Mouse (Mus musculus) adrenal gland, postnatal 10 days (tissue): Measurements from ENCODE around the gene Atp7a. TPM values are rescaled to one million over a fixed set of nuclear protein-coding genes. Genes with fewer than 3 reads are reported as not detected.

Source experiments
- DNase-seq: peaks from one replicate; pipeline ENCODE4 v3.0.0; 2021; ENCODE audit warnings: mixed read lengths
- total RNA-seq, 2 experiments: library from RNA; stranded (reverse); gene quantifications; 2 replicates each; pipeline ENCODE4 v1.2.3; 2021

Atp7a gene
- total RNA-seq, 2 experiments from 2014 or later = 22.9 to 26.2 TPM

- DNase-seq = peak; percentile 78
These were observed 144.2 kb downstream of the Atp7a start for GRCm38 (mm10) chrX:106171106-106171852.

- DNase-seq = no peak
These were observed 144.7 kb downstream of the Atp7a start for GRCm38 (mm10) chrX:106171853-106172154.

Other genes starting within 250 kb of the Atp7a start
- 100 to 1,000 TPM in 1 of 2 experiments, 10 to 100 TPM in 1; 80.8 to 129 TPM for gene Atrx, start 97.9 kb upstream of the Atp7a start, total RNA-seq
- gene Magt1, start 15.4 kb upstream of the Atp7a start, total RNA-seq = 10 to 100 TPM; 55.0 to 59.2 TPM
- 100 to 1,000 TPM; 959 to 981 TPM for gene Cox7b, start 11.6 kb upstream of the Atp7a start, total RNA-seq
- gene Tlr13, start 115.9 kb downstream of the Atp7a start, total RNA-seq = 1 to 10 TPM; 1.2 to 1.5 TPM
- gene Pgk1, start 159.8 kb downstream of the Atp7a start, total RNA-seq = 100 to 1,000 TPM; 405 to 424 TPM
- gene Taf9b, start 193.9 kb downstream of the Atp7a start, total RNA-seq = 10 to 100 TPM; 12.2 to 15.5 TPM
- under 1 TPM in 1 of 2 experiments, not detected in 1; 0.15 TPM for gene Fnd3c2, start 228.1 kb downstream of the Atp7a start, total RNA-seq